Mouse (Mus musculus) mesoderm, embryonic 11.5 days (tissue): Measurements from ENCODE around the gene Mmp27.

ENCODE experiments used
- DNase-seq: peaks from one replicate; pipeline ENCODE4 v3.0.0-alpha.2; 2012; ENCODE audit warnings: low read depth, low spot score

Gene Mmp27

DNA sequence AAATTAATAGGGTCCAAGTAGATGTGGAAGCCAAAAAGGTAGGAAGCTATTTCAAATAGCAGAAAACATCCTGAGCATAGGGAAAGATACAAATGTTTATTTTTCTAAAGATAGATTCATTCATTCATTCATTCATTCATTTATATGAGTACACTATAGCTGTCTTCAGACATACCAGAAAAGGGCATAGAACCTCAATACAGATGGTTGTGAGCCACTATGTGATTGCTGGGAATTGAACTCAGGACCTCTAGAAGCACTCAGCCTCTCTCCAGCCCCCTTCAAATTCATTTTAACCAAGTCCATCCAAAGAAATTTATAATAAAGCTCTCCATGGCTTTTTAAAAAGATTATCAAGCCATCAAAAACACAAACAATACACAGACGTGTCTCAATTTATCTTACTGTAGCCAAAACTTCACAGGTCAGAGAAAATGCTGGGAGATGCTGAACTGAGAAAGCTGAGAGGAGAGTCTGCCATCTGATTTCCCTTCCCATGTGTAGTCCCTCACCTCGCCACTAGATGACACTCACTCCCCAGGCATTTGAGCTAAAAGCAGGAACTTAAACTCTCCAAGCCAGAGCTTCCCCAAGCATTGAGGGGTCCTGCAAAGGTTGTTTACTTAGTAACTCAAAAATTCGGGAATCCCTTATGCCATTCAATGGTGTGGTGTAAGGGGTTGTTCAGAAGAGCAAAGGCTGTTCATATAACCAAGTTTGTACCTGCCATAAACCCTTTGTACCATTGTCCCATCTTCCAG lies 32.0 kb downstream of the Mmp27 start:
- peak; percentile 75 for DNase-seq

DNA sequence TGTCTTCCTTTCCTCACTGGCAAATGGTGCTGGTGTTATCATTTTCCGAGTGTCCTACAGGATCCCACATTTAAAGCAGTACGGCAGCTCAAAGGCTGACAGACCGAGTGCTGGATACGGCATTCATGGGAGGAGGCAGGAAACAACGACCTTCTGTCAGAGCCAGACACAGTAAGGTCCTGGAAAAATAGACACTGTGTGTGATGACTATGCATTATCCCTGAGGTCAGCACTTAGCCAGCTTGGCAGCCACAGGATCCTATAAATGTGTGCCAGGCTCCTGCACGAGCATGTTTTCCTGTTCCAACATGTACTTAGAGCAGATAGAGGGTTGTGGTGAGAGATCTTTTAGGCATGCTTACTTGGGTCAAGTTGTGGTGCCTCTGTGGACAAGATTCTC lies 32.8 kb downstream of the Mmp27 start:
- peak; percentile 1 for DNase-seq

DNA sequence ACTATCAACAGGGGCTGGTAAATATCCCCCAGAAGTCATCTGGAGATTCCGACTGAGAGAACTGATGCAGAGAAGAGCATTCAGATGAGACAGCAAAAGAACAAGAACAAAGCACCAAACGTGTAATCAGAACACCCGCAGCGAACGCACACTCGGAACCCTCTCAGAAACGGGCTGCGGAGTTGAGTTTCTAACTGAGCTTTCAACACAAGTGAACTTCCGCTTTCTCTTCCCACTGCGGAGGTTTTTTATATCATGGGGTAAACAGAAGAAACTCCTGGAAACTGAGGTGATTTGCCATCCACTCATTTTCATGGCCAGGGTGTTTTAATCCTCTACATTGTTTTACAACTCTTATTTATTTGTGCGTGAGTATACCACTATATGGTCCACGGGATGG lies 34.4 kb downstream of the Mmp27 start:
- no peak for DNase-seq

DNA sequence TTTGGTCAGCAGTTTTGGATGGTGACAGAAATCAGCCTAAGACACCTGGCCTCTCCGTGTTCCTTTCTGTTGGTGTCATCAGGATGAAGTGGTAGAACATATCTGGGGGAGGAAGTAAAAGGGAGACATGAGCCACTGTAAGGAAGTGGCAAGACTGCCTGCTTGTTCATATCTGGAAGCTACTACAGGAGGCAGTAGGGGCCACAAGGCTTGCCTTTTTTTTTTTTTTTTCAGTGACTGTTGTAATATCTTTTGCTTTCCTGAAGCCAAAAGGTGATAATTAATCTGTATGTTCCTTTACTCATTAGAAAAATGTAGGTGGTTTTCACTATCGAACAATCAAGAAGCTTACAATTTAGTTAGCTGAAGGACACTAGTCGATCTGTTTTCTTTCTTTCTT lies 51.4 kb downstream of the Mmp27 start:
- no peak for DNase-seq

DNA sequence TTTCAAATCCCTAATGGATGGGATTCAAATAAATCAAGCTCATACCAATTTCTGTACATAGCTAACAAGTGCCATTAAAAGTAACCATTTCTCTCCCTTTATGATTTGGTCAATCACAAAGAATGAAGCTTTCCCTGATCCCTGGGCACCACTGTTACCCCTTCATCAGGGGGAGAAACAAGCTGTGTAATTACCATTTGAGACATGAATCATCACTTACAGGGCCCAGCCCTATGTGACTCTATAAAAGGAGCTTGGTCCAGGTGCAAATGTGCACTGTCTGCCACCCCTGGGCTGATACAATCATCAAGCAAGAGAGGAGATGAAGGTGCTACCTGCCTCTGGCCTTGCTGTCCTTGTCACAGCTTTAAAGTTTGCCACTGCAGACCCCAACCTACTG lies 56.7 kb downstream of the Mmp27 start, which contains the start of gene Mmp20:
Gene Mmp20, plus strand, starts transcription at position 301 of the 400 bp plus-strand sequence.
- DNase-seq, result no peak
